Mouse (Mus musculus): Measurements from ENCODE around the gene Grin2d. TPM values are rescaled to one million over a fixed set of nuclear protein-coding genes. Genes with fewer than 3 reads are reported as not detected.
"Not testable (repeated sequence)": the region's sequence is repeated elsewhere in the genome, so short reads cannot be mapped to it uniquely, and the experiment has no call there.

The Grin2d gene
- total and polyA plus RNA-seq, 2 experiments from 2014 or later = 4.4 to 37.8 TPM

GRCm38 (mm10) chr7:45898125-45898524 lies 19.9 kb upstream of the Grin2d start:
- H3K36me3 ChIP-seq (ENCODE audit: insufficient read depth, low read length); H3K4me3 ChIP-seq (ENCODE audit: low read length); ATAC-seq; H3K9me3 ChIP-seq (ENCODE audit: low read length); H3K27me3 ChIP-seq (ENCODE audit: insufficient read depth, low read length); H3K9ac ChIP-seq (replicated peaks; ENCODE audit: low read length); H3K4me1 ChIP-seq (ENCODE audit: insufficient read depth, low read length): not testable (repeated sequence)
- peak; percentile 49 for TF ChIP-seq CTCF (IDR thresholded peaks at IDR 0.05; ENCODE audit: low read depth)
- WGBS = 52% methylated on average over 4 of the region's 4 CpGs
- peak overlapping the region; percentile 82; the same call in 1 of the 2 replicates for H3K27ac ChIP-seq
- peak; percentile 56 for DNase-seq (ENCODE audit: low spot score)
- peak overlapping the region; percentile 92 for H3K4me2 ChIP-seq (ENCODE audit: low read depth, low read length)

GRCm38 (mm10) chr7:45897258-45897757 lies 19.1 kb upstream of the Grin2d start:
- no peaks in the 10 kb centered on the region for H3K36me3 ChIP-seq (ENCODE audit: insufficient read depth, low read length)
- peak overlapping the region; percentile 50 for H3K4me3 ChIP-seq (ENCODE audit: low read length)
- H3K27ac ChIP-seq = peak overlapping the region; percentile 82
- H3K27me3 ChIP-seq (ENCODE audit: insufficient read depth, low read length) = no peaks in the 10 kb centered on the region
- H3K9me3 ChIP-seq (ENCODE audit: low read length) = no peaks in the 10 kb centered on the region
- DNase-seq (ENCODE audit: low spot score) (peak; percentile 57), ATAC-seq (peak; percentile 67)
- peak overlapping the region; percentile 63 for H3K9ac ChIP-seq (replicated peaks; ENCODE audit: low read length)
- H3K4me1 ChIP-seq (ENCODE audit: insufficient read depth, low read length) = peaks cover 8% of the 10 kb centered on the region; the same call in 1 of the 2 replicates
- under 1% methylated on average over 19 of the region's 19 CpGs for WGBS
- H3K4me2 ChIP-seq (ENCODE audit: low read depth, low read length) = peak overlapping the region; percentile 92
- TF ChIP-seq CTCF (IDR thresholded peaks at IDR 0.05; ENCODE audit: low read depth) = 0 out of 2 replicates have a peak, but pooled peaks have one; percentile 15

- H3K27me3 ChIP-seq (ENCODE audit: insufficient read depth, low read length) = no peaks in the 10 kb centered on the region
- WGBS = 1% methylated on average over 39 of the region's 40 CpGs
- H3K4me1 ChIP-seq (ENCODE audit: insufficient read depth, low read length) = peaks cover 8% of the 10 kb centered on the region; the same call in 1 of the 2 replicates
- no peaks in the 10 kb centered on the region for H3K36me3 ChIP-seq (ENCODE audit: insufficient read depth, low read length)
- no peak for TF ChIP-seq CTCF (IDR thresholded peaks at IDR 0.05; ENCODE audit: low read depth)
- ATAC-seq = peak; percentile 94
- peak within 1 kb of the TSS; percentile 63 for H3K9ac ChIP-seq (replicated peaks; ENCODE audit: low read length)
- peak within 1 kb of the TSS; percentile 50 for H3K4me3 ChIP-seq (ENCODE audit: low read length)
- H3K27ac ChIP-seq = peak within 1 kb of the TSS; percentile 82
- H3K4me2 ChIP-seq (ENCODE audit: low read depth, low read length) = peak within 1 kb of the TSS; percentile 92
- no peaks in the 10 kb centered on the region for H3K9me3 ChIP-seq (ENCODE audit: low read length)
- peak; percentile 100 for DNase-seq (ENCODE audit: low spot score)
Measured at GRCm38 (mm10) chr7:45896517-45897257, 18.5 kb upstream of the Grin2d start, which contains the start of the genes Syngr4 and Tmem143. Gene Syngr4, minus strand, starts transcription at chr7:45896714. Gene Tmem143, plus strand, starts transcription at chr7:45896941.

GRCm38 (mm10) chr7:45895931-45896516 lies 17.8 kb upstream of the Grin2d start:
- H3K9ac ChIP-seq (replicated peaks; ENCODE audit: low read length) = no peak overlapping the region
- peak overlapping the region; percentile 92 for H3K4me2 ChIP-seq (ENCODE audit: low read depth, low read length)
- H3K4me3 ChIP-seq (ENCODE audit: low read length) = peak overlapping the region; percentile 50
- H3K4me1 ChIP-seq (ENCODE audit: insufficient read depth, low read length) = peaks cover 8% of the 10 kb centered on the region; the same call in 1 of the 2 replicates
- H3K36me3 ChIP-seq (ENCODE audit: insufficient read depth, low read length) = no peaks in the 10 kb centered on the region
- no peak overlapping the region for H3K27ac ChIP-seq
- DNase-seq (ENCODE audit: low spot score) (no peak), ATAC-seq (peak; percentile 2; the same call in 1 of the 2 replicates)
- TF ChIP-seq CTCF (IDR thresholded peaks at IDR 0.05; ENCODE audit: low read depth) = no peak
- WGBS = 73% methylated on average over 6 of the region's 6 CpGs
- no peaks in the 10 kb centered on the region for H3K9me3 ChIP-seq (ENCODE audit: low read length)
- H3K27me3 ChIP-seq (ENCODE audit: insufficient read depth, low read length) = no peaks in the 10 kb centered on the region

GRCm38 (mm10) chr7:45892651-45893050 lies 14.5 kb upstream of the Grin2d start:
- Histone ChIP-seq H3K9ac (replicated peaks; ENCODE audit: low read length) (no peak overlapping the region), H3K36me3 (ENCODE audit: insufficient read depth, low read length) (no peaks in the 10 kb centered on the region), H3K27me3 (ENCODE audit: insufficient read depth, low read length) (no peaks in the 10 kb centered on the region), H3K4me2 (ENCODE audit: low read depth, low read length) (no peak overlapping the region), H3K4me1 (ENCODE audit: insufficient read depth, low read length) (peaks cover 5% of the 10 kb centered on the region; the same call in 1 of the 2 replicates), H3K27ac (no peak overlapping the region), H3K4me3 (ENCODE audit: low read length) (no peak overlapping the region), H3K9me3 (ENCODE audit: low read length) (no peaks in the 10 kb centered on the region)
- WGBS = 75% methylated on average over 2 of the region's 2 CpGs
- DNase-seq (ENCODE audit: low spot score) (no peak), ATAC-seq (no peak)
- no peak for TF ChIP-seq CTCF (IDR thresholded peaks at IDR 0.05; ENCODE audit: low read depth)

- ATAC-seq = peak; percentile 24; the same call in 1 of the 2 replicates
- 48% methylated on average over 3 of the region's 3 CpGs for WGBS
- no peak for DNase-seq (ENCODE audit: low spot score)
- H3K9me3 ChIP-seq (ENCODE audit: low read length) = no peaks in the 10 kb centered on the region
- no peaks in the 10 kb centered on the region for H3K4me1 ChIP-seq (ENCODE audit: insufficient read depth, low read length)
- no peak overlapping the region for H3K27ac ChIP-seq
- H3K4me3 ChIP-seq (ENCODE audit: low read length) = no peak overlapping the region
- no peaks in the 10 kb centered on the region for H3K27me3 ChIP-seq (ENCODE audit: insufficient read depth, low read length)
- no peak for TF ChIP-seq CTCF (IDR thresholded peaks at IDR 0.05; ENCODE audit: low read depth)
- peaks cover 31% of the 10 kb centered on the region for H3K36me3 ChIP-seq (ENCODE audit: insufficient read depth, low read length)
- H3K4me2 ChIP-seq (ENCODE audit: low read depth, low read length) = no peak overlapping the region
- 0 out of 2 replicates have a peak overlapping the region, but pooled peaks have one; percentile 13 for H3K9ac ChIP-seq (replicated peaks; ENCODE audit: low read length)
Measured at GRCm38 (mm10) chr7:45887246-45887645, 9.1 kb upstream of the Grin2d start.

Measured in hindbrain, postnatal 0 days (tissue).